Mouse (Mus musculus): ENCODE measurements around the gene Mmp19. TPM values are rescaled to one million over a fixed set of nuclear protein-coding genes. Genes with fewer than 3 reads are reported as not detected.

Mmp19 gene
- polyA plus RNA-seq, 1 experiment, result 1.5 TPM

DNA sequence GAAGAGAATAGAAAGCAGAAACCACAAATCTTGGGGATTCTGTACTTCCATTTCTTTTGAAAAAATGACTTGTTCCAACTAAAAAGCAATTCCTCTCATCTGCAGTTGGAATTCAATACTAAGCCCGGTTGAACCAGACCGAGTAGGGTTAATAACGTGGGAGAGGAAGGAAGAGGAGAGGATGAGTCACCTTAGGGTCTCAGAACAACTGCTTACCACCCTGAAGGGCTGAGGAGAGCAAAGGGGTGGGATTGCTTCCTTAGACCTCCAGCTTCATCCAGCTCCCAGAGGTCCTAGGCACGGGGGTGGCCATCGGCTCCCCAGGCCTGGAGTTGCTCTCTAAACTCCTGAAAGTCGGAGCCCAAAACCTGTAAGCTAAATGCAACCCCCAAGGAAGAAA is 12.7 kb downstream of the Mmp19 start:
- H3K27me3 ChIP-seq (ENCODE audit: control insufficient read depth, insufficient read depth, low read length, poor library complexity, severe bottlenecking), result no peaks in the 10 kb centered on the region
- no peak overlapping the region for H3K27ac ChIP-seq (ENCODE audit: insufficient read depth, low read length)
- H3K9me3 ChIP-seq (replicated peaks; ENCODE audit: control insufficient read depth, insufficient read depth, low read length, poor library complexity, severe bottlenecking), result no peaks in the 10 kb centered on the region
- peak overlapping the region; percentile 80 for H3K9ac ChIP-seq (ENCODE audit: low read depth, poor library complexity, severe bottlenecking)
- no peaks in the 10 kb centered on the region for H3K4me1 ChIP-seq (ENCODE audit: control insufficient read depth, insufficient read depth, low read length)
- TF ChIP-seq EP300 (IDR thresholded peaks at IDR 0.05; ENCODE audit: insufficient read depth, low read depth, low read length), result no peak
- TF ChIP-seq CTCF (IDR thresholded peaks at IDR 0.05; ENCODE audit: low read depth, low read length), result no peak
- TF ChIP-seq POLR2A (IDR thresholded peaks at IDR 0.05; ENCODE audit: insufficient read depth, low read length), result no peak
- no peaks in the 10 kb centered on the region for H3K36me3 ChIP-seq (ENCODE audit: control insufficient read depth, insufficient read depth, low read length, poor library complexity, severe bottlenecking)
- H3K4me3 ChIP-seq (ENCODE audit: low read depth, low read length), result peak overlapping the region; percentile 83

- H3K27ac ChIP-seq (ENCODE audit: insufficient read depth, low read length), result peak within 1 kb of the TSS; percentile 40
- H3K4me3 ChIP-seq (ENCODE audit: low read depth, low read length), result peak within 1 kb of the TSS; percentile 83
- H3K9ac ChIP-seq (ENCODE audit: low read depth, poor library complexity, severe bottlenecking), result peak within 1 kb of the TSS; percentile 80
- no peaks in the 10 kb centered on the region for H3K4me1 ChIP-seq (ENCODE audit: control insufficient read depth, insufficient read depth, low read length)
- H3K9me3 ChIP-seq (replicated peaks; ENCODE audit: control insufficient read depth, insufficient read depth, low read length, poor library complexity, severe bottlenecking), result no peaks in the 10 kb centered on the region
- no peaks in the 10 kb centered on the region for H3K27me3 ChIP-seq (ENCODE audit: control insufficient read depth, insufficient read depth, low read length, poor library complexity, severe bottlenecking)
- TF ChIP-seq EP300 (IDR thresholded peaks at IDR 0.05; ENCODE audit: insufficient read depth, low read depth, low read length), result no peak
- no peak for TF ChIP-seq CTCF (IDR thresholded peaks at IDR 0.05; ENCODE audit: low read depth, low read length)
- TF ChIP-seq POLR2A (IDR thresholded peaks at IDR 0.05; ENCODE audit: insufficient read depth, low read length), result no peak
- no peaks in the 10 kb centered on the region for H3K36me3 ChIP-seq (ENCODE audit: control insufficient read depth, insufficient read depth, low read length, poor library complexity, severe bottlenecking)
Measured at GRCm38 (mm10) chr10:128803771-128804270, 13.1 kb downstream of the Mmp19 start, which contains the start of gene Dnajc14. Gene Dnajc14 (plus strand): TSS chr10:128804062.

DNA sequence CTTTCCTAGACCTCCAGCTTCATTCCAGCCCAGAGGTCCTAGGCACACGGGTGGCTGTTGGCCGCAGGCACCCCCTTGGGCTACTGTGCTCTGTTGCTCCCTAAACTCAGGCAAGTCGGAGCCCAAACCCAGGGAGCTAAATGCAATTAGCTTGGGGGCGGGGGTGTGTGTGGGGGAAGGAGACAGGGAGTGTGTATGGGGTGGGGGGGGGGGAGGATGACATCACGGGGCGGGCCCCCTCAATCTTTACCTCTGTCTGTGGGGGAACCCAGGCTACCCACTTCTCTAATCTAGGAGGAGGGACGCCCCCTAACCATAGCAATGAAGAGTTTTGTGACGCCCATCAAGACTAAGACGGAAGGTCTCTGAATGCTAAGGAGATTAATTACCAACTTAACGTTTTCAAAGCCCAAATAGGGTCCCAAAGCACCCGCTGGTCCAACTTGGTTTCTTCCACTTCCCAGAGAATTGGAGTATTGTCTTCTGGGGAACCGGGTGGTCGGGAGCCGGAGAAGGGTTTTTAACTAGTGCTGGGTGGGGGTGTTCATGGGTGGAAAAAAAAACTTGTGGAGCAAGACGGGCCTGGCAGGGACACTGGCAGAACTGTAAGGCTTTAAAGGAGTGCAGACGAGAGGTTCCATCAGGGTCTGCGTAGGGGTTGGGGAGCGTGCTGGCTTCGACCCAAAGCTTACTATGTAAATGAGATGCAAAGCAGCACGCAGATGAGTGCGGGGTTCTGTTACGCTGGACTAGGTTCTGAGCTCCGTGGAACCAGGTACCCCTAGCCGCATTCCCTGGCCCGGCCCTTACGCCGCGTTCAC is 13.8 kb downstream of the Mmp19 start, which contains the start of gene Tmem198b:
TSS of gene Tmem198b (minus strand) at position 100 of the 821 bp plus-strand sequence.
- Histone ChIP-seq H3K4me1 (ENCODE audit: control insufficient read depth, insufficient read depth, low read length) (no peaks in the 10 kb centered on the region), H3K4me3 (ENCODE audit: low read depth, low read length) (peak within 1 kb of the TSS; percentile 83), H3K27me3 (ENCODE audit: control insufficient read depth, insufficient read depth, low read length, poor library complexity, severe bottlenecking) (no peaks in the 10 kb centered on the region), H3K27ac (ENCODE audit: insufficient read depth, low read length) (peak within 1 kb of the TSS; percentile 40), H3K36me3 (ENCODE audit: control insufficient read depth, insufficient read depth, low read length, poor library complexity, severe bottlenecking) (no peaks in the 10 kb centered on the region), H3K9ac (ENCODE audit: low read depth, poor library complexity, severe bottlenecking) (peak within 1 kb of the TSS; percentile 80), H3K9me3 (replicated peaks; ENCODE audit: control insufficient read depth, insufficient read depth, low read length, poor library complexity, severe bottlenecking) (no peaks in the 10 kb centered on the region)
- TF ChIP-seq EP300 (IDR thresholded peaks at IDR 0.05; ENCODE audit: insufficient read depth, low read depth, low read length) (no peak), POLR2A (IDR thresholded peaks at IDR 0.05; ENCODE audit: insufficient read depth, low read length) (no peak), CTCF (IDR thresholded peaks at IDR 0.05; ENCODE audit: low read depth, low read length) (no peak)

DNA sequence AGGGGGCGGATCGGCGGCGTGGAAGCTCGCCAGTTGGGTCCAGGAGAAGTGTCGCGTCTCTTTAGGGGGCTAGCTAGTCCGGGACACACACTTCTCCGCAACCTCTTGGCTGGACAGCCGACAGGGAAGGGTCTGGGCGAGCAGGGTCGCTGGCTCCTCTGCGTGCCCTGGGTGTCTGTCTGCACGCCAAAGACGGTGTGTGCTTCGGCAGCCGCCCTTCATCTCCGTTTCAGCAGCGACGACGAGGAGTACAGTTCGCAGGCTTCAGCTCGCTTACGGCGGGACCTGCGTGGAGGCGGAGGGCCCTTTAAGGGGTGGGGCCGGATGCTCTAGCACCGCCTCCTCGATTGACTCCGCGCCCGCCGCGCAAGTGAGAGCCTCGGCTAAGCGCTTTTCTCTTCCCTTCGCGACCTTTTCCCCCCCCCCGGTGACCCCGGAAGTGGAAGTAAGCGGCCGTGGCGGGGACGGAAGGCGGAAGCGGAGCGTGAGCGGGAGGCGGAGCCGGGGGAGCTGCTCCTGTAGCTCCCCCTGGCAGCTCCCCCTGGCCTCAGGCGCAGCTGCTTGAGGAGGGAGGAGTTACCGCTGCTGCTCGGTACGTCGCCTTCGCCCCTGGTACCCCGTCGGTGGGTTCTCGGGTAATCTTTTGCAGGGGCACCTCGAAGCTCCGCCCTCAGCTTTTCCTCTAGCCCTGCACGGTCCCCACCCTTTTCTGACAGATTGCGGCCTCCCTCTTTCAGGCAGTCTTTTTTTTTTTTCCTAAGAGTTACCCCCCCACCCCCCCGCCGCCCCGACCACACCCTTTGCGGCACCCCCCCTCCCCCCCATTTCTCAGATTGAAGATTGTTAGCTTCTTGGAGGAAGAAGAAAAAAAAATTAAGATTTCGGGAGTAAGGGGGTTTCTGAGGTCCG is 14.6 kb downstream of the Mmp19 start:
- Histone ChIP-seq H3K4me1 (ENCODE audit: control insufficient read depth, insufficient read depth, low read length) (no peaks in the 10 kb centered on the region), H3K9me3 (replicated peaks; ENCODE audit: control insufficient read depth, insufficient read depth, low read length, poor library complexity, severe bottlenecking) (no peaks in the 10 kb centered on the region), H3K36me3 (ENCODE audit: control insufficient read depth, insufficient read depth, low read length, poor library complexity, severe bottlenecking) (no peaks in the 10 kb centered on the region), H3K27ac (ENCODE audit: insufficient read depth, low read length) (peak overlapping the region; percentile 16), H3K4me3 (ENCODE audit: low read depth, low read length) (peak overlapping the region; percentile 83), H3K27me3 (ENCODE audit: control insufficient read depth, insufficient read depth, low read length, poor library complexity, severe bottlenecking) (no peaks in the 10 kb centered on the region), H3K9ac (ENCODE audit: low read depth, poor library complexity, severe bottlenecking) (peak overlapping the region; percentile 80)
- TF ChIP-seq EP300 (IDR thresholded peaks at IDR 0.05; ENCODE audit: insufficient read depth, low read depth, low read length) (no peak), POLR2A (IDR thresholded peaks at IDR 0.05; ENCODE audit: insufficient read depth, low read length) (no peak), CTCF (IDR thresholded peaks at IDR 0.05; ENCODE audit: low read depth, low read length) (no peak)

DNA sequence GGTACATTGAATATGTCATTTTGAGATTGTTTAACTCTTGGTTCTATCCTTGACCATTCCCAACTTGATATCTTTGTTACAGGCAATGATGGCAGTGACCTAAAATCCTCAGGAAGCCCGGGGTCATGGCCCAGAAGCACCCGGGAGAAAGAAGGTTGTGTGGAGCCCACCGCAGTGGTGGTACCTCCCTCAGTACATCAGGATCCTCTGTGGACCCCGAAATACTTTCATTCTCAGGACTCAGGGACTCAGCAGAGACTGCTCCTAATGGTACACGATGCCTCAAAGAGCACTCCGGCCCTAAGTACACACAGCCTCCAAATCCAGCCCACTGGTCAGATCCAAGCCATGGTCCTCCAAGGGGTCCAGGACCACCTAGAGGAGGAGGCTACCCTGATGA is 15.4 kb downstream of the Mmp19 start:
- Histone ChIP-seq H3K9me3 (replicated peaks; ENCODE audit: control insufficient read depth, insufficient read depth, low read length, poor library complexity, severe bottlenecking) (no peaks in the 10 kb centered on the region), H3K4me3 (ENCODE audit: low read depth, low read length) (peak overlapping the region; percentile 83), H3K9ac (ENCODE audit: low read depth, poor library complexity, severe bottlenecking) (peak overlapping the region; percentile 80), H3K27me3 (ENCODE audit: control insufficient read depth, insufficient read depth, low read length, poor library complexity, severe bottlenecking) (no peaks in the 10 kb centered on the region), H3K36me3 (ENCODE audit: control insufficient read depth, insufficient read depth, low read length, poor library complexity, severe bottlenecking) (no peaks in the 10 kb centered on the region), H3K4me1 (ENCODE audit: control insufficient read depth, insufficient read depth, low read length) (no peaks in the 10 kb centered on the region), H3K27ac (ENCODE audit: insufficient read depth, low read length) (no peak overlapping the region)
- no peak for TF ChIP-seq CTCF (IDR thresholded peaks at IDR 0.05; ENCODE audit: low read depth, low read length)
- TF ChIP-seq EP300 (IDR thresholded peaks at IDR 0.05; ENCODE audit: insufficient read depth, low read depth, low read length), result no peak

All from ES-Bruce4 (cell line).